Mouse (Mus musculus) gastrocnemius, adult 18-20 months (tissue): ENCODE measurements around the gene Trp53i11. TPM values are rescaled to one million over a fixed set of nuclear protein-coding genes. Genes with fewer than 3 reads are reported as not detected.

Source experiments
- DNase-seq: peaks from one replicate; pipeline ENCODE4 v3.0.0; 2021; ENCODE audit warnings: low spot score
- total RNA-seq, 2 experiments: library from RNA; stranded (reverse); gene quantifications; 2 replicates each; pipeline ENCODE4 v1.2.3; 2021

The Trp53i11 gene
- total RNA-seq, 2 experiments from 2014 or later = 3.9 to 4.5 TPM

GRCm38 (mm10) chr2:93171929-93172328, 15.4 kb upstream of the Trp53i11 start:
- no peak for DNase-seq

GRCm38 (mm10) chr2:93172460-93172859, 14.9 kb upstream of the Trp53i11 start:
- no peak for DNase-seq

GRCm38 (mm10) chr2:93174159-93174558, 13.2 kb upstream of the Trp53i11 start:
- DNase-seq = no peak

GRCm38 (mm10) chr2:93175278-93175677, 12.1 kb upstream of the Trp53i11 start:
- no peak for DNase-seq

- no peak for DNase-seq
Observed at GRCm38 (mm10) chr2:93175721-93176120, 11.6 kb upstream of the Trp53i11 start.

GRCm38 (mm10) chr2:93176193-93176798, 11.1 kb upstream of the Trp53i11 start:
- DNase-seq = no peak

GRCm38 (mm10) chr2:93176871-93177667, 10.3 kb upstream of the Trp53i11 start:
- no peak for DNase-seq

GRCm38 (mm10) chr2:93177668-93178312, 9.6 kb upstream of the Trp53i11 start:
- no peak for DNase-seq

- no peak for DNase-seq
Observed at GRCm38 (mm10) chr2:93178313-93178677, 9.1 kb upstream of the Trp53i11 start.

GRCm38 (mm10) chr2:93179603-93180002, 7.7 kb upstream of the Trp53i11 start:
- DNase-seq = no peak

GRCm38 (mm10) chr2:93180077-93180844, 7.1 kb upstream of the Trp53i11 start:
- no peak for DNase-seq

GRCm38 (mm10) chr2:93182859-93183258, 4.5 kb upstream of the Trp53i11 start:
- DNase-seq = no peak

GRCm38 (mm10) chr2:93188020-93188760, 842 bp downstream of the Trp53i11 start:
- DNase-seq = no peak

- DNase-seq = no peak
Observed at GRCm38 (mm10) chr2:93188761-93189458, 1.6 kb downstream of the Trp53i11 start.

- no peak for DNase-seq
Observed at GRCm38 (mm10) chr2:93190771-93191487, 3.6 kb downstream of the Trp53i11 start.

- DNase-seq = no peak
Observed at GRCm38 (mm10) chr2:93191488-93192181, 4.3 kb downstream of the Trp53i11 start.

GRCm38 (mm10) chr2:93192182-93192560, 4.8 kb downstream of the Trp53i11 start:
- DNase-seq = no peak

GRCm38 (mm10) chr2:93192671-93193080, 5.3 kb downstream of the Trp53i11 start:
- no peak for DNase-seq

- no peak for DNase-seq
Observed at GRCm38 (mm10) chr2:93193806-93194205, 6.5 kb downstream of the Trp53i11 start.
